Mouse (Mus musculus) R1 (cell line): ENCODE results near the gene Cflar.
"Not testable (repeated sequence)": the region's sequence is repeated elsewhere in the genome, so short reads cannot be mapped to it uniquely, and the experiment has no call there.

Source experiments
- DNase-seq: peaks from one replicate; pipeline ENCODE4 v3.0.0-alpha.2; 2018; ENCODE audit warnings: low read depth, low spot score

The Cflar gene

DNA sequence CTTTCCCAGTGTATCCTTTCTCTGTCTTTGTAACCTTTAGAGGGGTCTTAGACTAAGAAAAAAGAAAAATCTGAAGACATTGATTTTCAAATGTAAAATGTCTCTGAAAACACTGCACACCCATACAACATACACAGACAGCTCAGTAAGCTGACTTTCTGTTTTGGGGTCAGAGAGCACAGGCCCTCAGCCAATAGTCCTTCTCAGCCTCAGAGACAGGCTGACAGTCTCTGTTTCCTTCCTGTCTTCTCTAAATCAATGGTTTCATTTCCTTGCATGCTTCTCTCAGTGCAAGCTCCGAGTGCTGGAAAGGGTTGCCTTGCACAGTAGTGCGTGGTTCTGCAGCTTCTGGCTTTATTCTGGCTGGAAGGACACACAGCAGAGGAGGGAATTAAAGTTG lies 62.6 kb downstream of the Cflar start:
- no peak for DNase-seq

DNA sequence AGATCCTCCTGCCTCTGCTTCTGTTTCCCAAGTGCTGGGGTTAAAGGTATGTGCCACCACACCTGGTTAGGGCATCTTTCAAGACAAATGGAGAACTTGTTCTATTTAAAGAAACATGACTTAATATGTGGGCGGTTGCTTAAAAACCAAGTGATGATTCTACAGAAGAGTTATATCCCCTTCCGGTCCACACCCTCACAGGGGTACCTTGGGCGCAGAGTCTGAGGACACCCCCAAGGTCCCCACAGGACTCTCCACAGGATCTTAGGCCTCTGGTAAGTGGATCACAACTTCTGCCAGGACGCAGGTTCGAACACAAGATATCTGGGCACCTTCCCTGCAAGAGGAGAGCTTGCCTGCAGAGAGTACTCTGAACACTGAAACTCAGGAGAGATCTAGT lies 64.1 kb downstream of the Cflar start:
- no peak for DNase-seq

GRCm38 (mm10) chr1:58777583-58777982 lies 66.3 kb downstream of the Cflar start:
- DNase-seq: no peak

- no peak for DNase-seq
These were observed 66.9 kb downstream of the Cflar start for GRCm38 (mm10) chr1:58778226-58778625.

DNA sequence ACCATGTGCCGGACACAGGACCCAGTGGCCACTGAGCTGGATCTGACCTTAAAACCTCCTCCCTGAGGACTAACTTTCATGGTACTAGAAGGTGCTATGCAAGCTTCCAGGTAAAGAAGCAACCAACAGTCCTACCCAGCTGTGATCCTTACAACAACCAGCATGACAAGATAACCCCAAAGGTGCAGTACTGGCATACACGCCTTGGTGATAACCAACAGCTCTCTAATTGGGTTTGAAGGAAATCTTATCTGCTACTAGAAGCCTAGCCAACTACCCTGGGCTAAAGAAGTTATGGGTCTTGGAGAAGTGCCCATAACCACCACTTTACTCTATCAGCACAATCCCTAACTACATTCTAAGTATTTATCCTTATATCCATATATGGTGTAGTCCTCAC lies 75.0 kb downstream of the Cflar start:
- DNase-seq: no peak

DNA sequence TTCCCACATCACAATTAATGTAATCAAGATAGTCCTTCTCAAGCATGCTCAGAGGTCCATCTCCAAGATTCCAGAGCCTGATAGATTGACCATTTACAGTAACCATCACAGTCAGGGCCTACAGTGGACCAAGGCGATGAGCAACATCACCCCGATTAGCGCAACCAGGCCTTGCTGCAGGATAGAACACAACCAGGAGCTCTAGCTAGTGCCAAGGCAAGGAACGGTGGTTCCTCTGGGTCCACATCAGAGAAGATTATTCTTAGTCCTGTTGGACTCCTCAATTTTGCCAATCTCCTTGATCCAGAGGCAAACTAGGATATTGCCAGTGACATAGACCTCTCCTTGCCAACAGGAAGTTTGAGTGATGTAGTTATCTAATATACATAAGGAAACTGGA lies 77.1 kb downstream of the Cflar start:
- no peak for DNase-seq

GRCm38 (mm10) chr1:58794705-58795104 lies 83.4 kb downstream of the Cflar start:
- no peak for DNase-seq

- peak; percentile 70 for DNase-seq
These were observed 84.2 kb downstream of the Cflar start, which contains the start of gene Casp8 for GRCm38 (mm10) chr1:58795291-58796058. TSS of gene Casp8 (plus strand) at chr1:58795374.

DNA sequence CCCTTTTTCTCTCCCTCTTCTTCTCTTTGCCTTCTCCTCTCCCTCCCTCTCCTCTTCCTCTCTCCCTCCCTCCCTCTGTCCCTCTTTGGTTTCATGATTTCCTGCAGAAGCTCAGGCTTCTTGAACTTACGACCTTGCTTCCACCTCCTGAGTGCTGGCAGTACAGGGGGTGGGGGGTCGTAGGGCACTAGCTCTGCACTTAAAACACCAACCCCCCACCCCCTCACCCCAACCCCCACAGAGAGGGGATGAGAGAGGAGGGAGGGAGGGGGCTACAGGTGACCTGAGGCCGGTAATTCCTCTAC lies 84.7 kb downstream of the Cflar start:
- no peak for DNase-seq

- DNase-seq: no peak
These were observed 85.5 kb downstream of the Cflar start for GRCm38 (mm10) chr1:58796853-58797252.

DNA sequence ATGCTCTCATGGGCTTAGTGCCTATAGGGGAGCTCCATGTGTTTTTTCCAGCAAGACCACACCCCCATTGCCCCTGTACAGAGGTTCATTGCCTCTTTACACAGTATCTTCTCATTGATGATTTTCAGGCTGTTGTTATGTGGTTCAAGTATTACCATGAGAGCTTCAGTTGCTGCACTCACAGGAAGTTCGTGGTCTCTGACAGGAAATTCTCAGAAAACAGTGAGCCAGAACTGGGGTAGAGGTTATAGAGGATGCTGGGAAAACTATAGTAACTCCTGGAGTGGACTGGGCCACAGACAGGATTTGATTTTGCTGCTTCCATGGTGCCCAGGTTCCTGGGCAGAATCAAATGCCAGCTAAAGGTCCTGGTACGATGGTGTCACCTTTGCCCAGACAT lies 86.1 kb downstream of the Cflar start:
- DNase-seq: no peak

GRCm38 (mm10) chr1:58798911-58799310 lies 87.6 kb downstream of the Cflar start:
- DNase-seq: no peak

- not testable (repeated sequence) for DNase-seq
These were observed 89.3 kb downstream of the Cflar start for GRCm38 (mm10) chr1:58800644-58801043.

- no peak for DNase-seq
These were observed 90.4 kb downstream of the Cflar start for GRCm38 (mm10) chr1:58801558-58802285.

DNA sequence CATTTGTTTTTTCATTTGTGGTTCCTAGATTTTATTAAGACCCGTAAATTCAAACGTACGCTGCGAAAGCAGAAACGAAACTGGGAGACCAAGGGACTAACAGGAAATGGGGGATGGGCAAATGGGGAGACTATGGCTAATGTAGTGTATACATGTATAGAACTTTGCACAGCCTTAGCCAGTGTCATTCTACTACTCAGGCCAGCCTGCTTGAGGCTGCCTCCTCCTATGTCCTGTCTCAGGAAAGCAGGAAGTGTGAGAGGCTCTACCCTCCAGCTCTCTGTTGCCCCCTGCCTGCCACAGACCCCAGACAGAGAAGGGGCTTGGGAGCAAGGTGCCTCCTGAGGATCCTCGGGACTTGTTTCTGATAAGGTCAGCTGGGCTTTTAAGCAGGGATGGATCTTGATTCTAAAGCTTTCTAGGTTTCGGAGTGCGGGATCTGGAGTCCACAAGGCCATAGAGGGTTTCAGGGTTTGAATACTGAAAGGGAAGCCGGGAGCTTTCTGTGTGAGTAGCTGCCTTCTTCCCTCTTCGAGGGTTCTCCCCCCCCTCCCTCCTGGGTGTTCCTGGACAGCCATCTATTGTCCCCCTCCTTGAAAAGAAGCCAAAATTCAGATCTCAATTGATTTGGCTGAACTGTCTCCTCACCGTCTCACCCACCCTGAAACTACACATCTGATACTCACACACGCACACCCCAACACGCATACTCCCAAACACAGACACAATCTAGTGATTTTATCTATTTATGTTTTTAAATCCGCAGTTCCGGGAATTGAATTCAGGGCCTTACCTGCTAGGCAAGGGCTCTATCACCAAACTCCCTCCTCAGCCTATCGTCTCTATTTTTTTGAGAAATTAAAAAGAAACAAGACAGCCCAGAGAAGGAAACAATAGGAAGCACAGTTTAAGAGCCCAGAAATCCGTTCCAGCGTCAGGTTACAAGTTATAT lies 91.3 kb downstream of the Cflar start:
- peak; percentile 28 for DNase-seq

GRCm38 (mm10) chr1:58803531-58803930 lies 92.2 kb downstream of the Cflar start:
- DNase-seq: no peak

DNA sequence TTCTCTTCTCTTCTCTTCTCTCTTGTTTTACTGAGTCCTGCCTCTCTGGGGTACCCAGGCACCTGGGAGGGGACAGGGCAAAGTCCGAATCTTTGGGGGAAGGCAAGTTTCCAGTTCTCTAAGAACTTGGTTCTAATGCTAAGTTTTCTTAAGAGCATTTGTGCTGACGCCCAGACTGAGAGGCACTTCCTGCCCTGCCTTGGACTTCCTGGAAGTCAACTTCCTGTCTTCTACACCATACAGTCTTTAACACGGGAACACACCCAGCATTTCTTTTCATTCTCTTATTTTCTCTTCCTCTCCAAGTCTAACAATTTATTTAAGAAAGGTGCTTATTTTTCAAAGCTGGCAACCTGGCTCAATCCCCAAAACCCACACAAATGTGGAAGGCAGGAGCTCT lies 95.3 kb downstream of the Cflar start:
- DNase-seq: no peak
